Mouse (Mus musculus) T-helper 17 cell (primary cell): ENCODE measurements at regions not wholly inside any gene's neighbourhood (a gene's known extent, or its start where the extent isn't known, plus 50 kb on each side); places are given as distances from the start of the nearest gene placed in this dataset.

ENCODE experiments used
- in situ Hi-C, 2 experiments: fragments of 300-600 bp; cut with MboI, MseI; formaldehyde crosslinking; loops; 1 replicate in 1 of 2; 2 replicates in 1 of 2; pipeline ENCODE4 v1.15.1; 2025; ENCODE audit warnings: high pct_unique_total_duplicates in 2 of 2

GRCm38 (mm10) chr5:51144842-51145241, 422.7 kb downstream of the Ppargc1a start:
- in situ Hi-C loops = no loop called here

- in situ Hi-C loops = no loop called here
These were observed 442.4 kb downstream of the Ppargc1a start for GRCm38 (mm10) chr5:51125091-51125490.

GRCm38 (mm10) chr5:51110006-51110405, 457.5 kb downstream of the Ppargc1a start:
- in situ Hi-C loops = no loop called here

GRCm38 (mm10) chr5:51108737-51109136, 458.8 kb downstream of the Ppargc1a start:
- in situ Hi-C loops = no loop called here

GRCm38 (mm10) chr5:51108181-51108580, 459.3 kb downstream of the Ppargc1a start:
- in situ Hi-C loops = no loop called here

GRCm38 (mm10) chr5:51099902-51100301, 467.6 kb downstream of the Ppargc1a start:
- in situ Hi-C loops = no loop called here

GRCm38 (mm10) chr5:51072674-51073468, 494.7 kb downstream of the Ppargc1a start:
- in situ Hi-C loops = no loop called here

GRCm38 (mm10) chr5:51072146-51072545, 495.4 kb downstream of the Ppargc1a start:
- in situ Hi-C loops = no loop called here

GRCm38 (mm10) chr5:51069668-51070067, 497.9 kb downstream of the Ppargc1a start:
- in situ Hi-C loops = no loop called here

- in situ Hi-C loops = no loop called here
These were observed 521.7 kb downstream of the Ppargc1a start for GRCm38 (mm10) chr5:51045872-51046271.

GRCm38 (mm10) chr5:51041541-51042217, 525.8 kb downstream of the Ppargc1a start:
- in situ Hi-C loops = no loop called here

GRCm38 (mm10) chr5:51040926-51041325, 526.6 kb downstream of the Ppargc1a start:
- in situ Hi-C loops = no loop called here

- in situ Hi-C loops = no loop called here
These were observed 527.1 kb downstream of the Ppargc1a start for GRCm38 (mm10) chr5:51040463-51040862.

- in situ Hi-C loops = no loop called here
These were observed 527.8 kb downstream of the Ppargc1a start for GRCm38 (mm10) chr5:51039713-51040178.

- in situ Hi-C loops = no loop called here
These were observed 531.0 kb downstream of the Ppargc1a start for GRCm38 (mm10) chr5:51036450-51036990.

GRCm38 (mm10) chr5:51028966-51029365, 538.6 kb downstream of the Ppargc1a start:
- in situ Hi-C loops = no loop called here

GRCm38 (mm10) chr5:50990822-50991537, 576.5 kb downstream of the Ppargc1a start:
- in situ Hi-C loops = no loop called here
